Mouse (Mus musculus) small intestine, adult 2 months (tissue): ENCODE results near the gene Pamr1.

Experiments
- CTCF ChIP-seq: fragments of 200-500 bp; IDR thresholded peaks from 2 replicates; pipeline ENCODE4 v1.5.1; 2012; ENCODE audit warnings: low read depth, mild to moderate bottlenecking, control low read depth, inconsistent platforms, low read length, moderate library complexity, mixed read lengths; ENCODE audit not compliant: insufficient replicate concordance, insufficient read length; ENCODE audit errors: extremely low read depth
- POLR2A ChIP-seq: fragments of 200-500 bp; IDR thresholded peaks from 2 replicates; pipeline ENCODE4 v1.6.1; 2012; ENCODE audit warnings: low read depth, mild to moderate bottlenecking, control low read depth, inconsistent platforms, low read length, moderate library complexity

- TF ChIP-seq CTCF (no peak), POLR2A (no peak)
Observed at GRCm38 (mm10) chr2:102541404-102542125, 8.2 kb upstream of the Pamr1 start.
